Mouse (Mus musculus) left cerebral cortex, adult 8-10 months (tissue): ENCODE data around the gene Mad1l1. TPM values are rescaled to one million over a fixed set of nuclear protein-coding genes. Genes with fewer than 3 reads are reported as not detected.

Source experiments
- DNase-seq, 2 experiments: peaks; one replicate each; pipeline ENCODE4 v3.0.0; 2022; ENCODE audit warnings: low spot score in 2 of 2
- total RNA-seq, 4 experiments: library from RNA; stranded (reverse); gene quantifications; 2 replicates each; pipeline ENCODE4 v1.2.4; 2022

Mad1l1 gene
- total RNA-seq, 4 experiments from 2014 or later, result 14.1 to 22.2 (median 18.6) TPM

DNA sequence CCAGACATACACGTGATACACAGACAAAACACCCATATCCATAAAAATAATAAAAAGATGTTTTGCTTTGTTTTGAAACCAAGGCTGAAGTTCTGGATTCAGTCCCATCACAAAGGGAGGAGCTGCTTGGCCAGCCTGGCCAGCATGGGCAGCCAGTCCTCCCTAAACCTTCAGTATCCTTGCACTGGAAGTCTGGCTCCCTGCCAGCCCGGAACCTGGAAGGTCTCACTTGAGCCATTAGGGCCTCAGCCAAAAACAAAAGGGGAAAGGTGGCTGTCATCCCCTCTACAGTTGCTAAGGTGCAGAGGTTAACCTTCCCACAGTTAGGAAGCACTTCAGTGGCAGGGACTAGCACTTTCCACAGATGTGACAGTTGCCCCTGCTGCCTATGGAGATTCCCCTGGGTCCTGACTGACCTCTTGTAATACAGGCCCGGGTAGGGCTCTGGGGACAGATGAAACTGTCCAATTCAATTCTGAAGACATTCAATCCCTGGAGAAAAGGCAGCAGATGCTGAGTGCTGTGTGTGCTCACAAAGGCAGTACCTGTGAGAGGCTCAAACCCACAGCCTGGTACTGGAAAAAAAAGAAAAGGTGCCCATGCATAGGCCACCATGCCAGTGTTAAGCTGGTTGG is 100.2 kb downstream of the Mad1l1 start:
- DNase-seq, result no peak

DNA sequence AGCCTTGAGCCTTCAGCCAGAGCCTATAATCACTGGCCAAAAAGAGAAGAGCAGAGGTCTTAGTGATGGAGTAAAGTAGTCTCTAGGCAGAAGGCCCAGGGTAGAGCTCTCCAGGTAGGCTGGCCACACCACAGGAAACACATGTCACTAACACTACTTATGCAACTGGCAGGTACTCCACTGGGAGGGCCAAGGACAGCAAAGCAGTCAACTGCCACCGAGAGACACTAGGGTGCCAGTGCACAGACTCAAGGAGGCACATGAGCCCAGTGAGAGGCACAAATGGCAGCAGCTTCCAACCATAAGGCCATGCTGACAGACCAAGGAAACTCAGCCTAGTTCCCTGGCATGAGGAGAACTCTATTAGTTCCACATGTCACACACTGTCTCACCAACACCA is 102.1 kb downstream of the Mad1l1 start:
- DNase-seq, result no peak

DNA sequence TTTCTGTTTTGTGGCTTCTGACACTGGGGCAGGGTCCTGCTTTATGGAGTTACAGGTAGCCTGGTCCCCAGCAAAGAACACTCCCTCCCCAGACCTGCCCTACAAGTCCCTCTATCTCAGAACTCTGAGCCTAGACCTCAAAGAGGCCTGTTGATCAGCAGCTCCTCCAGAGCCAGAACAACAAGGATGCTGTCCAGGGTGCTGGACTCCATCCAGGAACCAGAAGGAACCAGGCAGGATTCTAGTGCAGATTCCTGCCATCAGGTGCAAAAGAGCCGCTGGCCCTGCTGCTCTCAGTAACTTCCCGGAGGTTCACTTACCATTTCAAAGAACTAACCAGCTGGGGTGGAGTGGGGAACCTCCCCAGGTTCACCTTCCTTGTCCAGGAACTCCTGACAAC is 103.5 kb downstream of the Mad1l1 start:
- no peak for DNase-seq

DNA sequence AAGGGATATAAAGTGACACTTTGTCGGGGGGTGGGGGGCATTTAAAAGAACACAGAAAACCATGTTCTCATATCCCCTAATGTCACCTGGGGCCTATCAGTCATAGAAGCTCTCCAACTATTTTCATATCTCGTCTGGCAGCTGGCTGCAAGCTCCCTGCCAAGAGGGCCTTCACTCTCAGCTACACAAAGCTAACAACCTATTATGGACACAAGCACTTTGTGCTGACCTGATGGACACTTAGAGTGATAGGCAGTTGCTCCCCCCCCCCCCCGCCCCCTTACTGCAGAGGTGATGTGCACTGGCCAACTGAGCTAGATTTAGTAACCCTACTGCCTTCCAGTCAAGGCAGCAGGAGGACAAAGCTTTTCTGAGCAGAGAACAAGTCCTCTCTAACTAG is 104.3 kb downstream of the Mad1l1 start:
- no peak for DNase-seq

DNA sequence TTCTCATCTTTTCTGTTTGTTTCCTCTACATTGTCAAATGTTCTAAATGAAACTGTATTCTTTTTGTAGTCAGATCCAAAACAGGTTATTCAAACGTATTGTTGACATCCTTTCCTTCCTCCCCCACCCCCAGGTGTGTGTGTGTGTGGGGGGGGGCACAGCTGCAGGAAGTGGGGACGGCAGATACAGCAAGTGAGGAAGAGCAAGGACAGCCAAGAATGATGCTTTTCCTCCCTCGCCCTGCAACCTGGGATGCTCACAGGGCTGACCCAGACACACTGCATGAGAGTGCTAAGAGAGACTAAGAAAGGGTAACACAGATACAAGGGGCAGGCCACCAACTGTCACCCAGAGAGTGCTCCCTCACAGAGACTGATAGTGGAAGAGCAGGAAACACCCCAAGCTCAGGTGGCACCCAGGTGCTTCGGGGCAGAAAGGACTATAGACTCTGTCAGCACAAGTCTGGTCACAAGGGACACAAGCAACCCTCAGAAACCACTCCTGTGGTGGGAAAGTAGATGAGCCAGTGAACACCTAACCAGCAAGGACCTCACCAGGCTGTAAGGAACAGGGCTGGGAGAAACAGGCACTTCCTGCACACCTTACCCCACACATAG is 105.8 kb downstream of the Mad1l1 start:
- no peak for DNase-seq

DNA sequence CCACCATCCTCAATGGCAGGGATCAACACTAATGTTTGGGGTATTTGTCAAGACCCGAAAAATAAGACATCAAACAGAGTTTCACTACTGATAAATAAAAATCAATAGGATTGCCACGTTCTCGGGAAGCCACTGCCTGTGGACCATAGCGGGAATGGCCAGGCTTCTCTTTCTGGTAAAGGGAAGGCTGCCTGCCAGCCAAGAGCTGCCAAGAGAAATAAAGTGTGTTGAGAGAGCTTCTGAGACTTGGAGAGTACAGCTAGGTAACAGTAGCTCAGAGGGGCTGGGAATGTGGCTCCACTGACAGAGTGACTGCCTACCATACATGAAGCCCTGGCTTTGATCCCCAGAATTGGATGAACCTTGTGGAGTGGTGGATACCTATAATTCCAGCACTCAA is 108.4 kb downstream of the Mad1l1 start:
- DNase-seq, result no peak

DNA sequence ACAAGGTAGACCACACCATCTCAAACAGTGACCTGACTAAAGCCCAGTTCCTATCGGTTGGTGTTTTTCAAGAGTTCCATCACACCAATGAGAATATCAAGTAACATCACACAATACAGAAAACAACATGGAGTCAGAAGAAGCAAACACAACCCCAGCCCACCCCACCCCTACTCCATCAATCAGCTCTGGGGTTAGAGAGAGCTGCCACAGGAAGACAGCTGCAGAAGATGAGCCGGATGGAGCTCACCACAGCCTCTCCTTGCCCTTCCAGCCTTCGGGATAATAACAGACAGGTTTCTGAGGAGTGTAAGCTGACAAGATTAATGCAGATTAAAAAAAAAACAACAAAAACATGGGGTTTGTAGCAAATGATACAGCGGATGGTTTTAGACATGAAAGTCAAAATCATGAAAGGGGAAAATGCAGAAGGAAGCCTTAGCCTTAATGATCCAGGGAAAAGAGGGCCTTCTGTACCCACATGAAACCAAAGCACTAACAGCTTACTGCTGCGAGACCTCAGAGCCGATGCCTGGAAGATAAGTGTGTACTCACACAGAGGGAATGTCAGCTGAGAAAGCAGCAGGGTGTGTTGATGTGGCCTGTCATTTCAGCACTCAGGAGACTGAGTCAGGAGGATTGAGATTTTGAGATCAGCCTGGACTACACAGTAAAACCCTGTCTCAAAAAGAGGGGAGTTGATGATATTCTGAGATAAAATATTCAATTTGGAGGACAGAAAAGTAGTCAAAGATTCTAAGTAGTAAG is 110.8 kb downstream of the Mad1l1 start:
- DNase-seq, result no peak

DNA sequence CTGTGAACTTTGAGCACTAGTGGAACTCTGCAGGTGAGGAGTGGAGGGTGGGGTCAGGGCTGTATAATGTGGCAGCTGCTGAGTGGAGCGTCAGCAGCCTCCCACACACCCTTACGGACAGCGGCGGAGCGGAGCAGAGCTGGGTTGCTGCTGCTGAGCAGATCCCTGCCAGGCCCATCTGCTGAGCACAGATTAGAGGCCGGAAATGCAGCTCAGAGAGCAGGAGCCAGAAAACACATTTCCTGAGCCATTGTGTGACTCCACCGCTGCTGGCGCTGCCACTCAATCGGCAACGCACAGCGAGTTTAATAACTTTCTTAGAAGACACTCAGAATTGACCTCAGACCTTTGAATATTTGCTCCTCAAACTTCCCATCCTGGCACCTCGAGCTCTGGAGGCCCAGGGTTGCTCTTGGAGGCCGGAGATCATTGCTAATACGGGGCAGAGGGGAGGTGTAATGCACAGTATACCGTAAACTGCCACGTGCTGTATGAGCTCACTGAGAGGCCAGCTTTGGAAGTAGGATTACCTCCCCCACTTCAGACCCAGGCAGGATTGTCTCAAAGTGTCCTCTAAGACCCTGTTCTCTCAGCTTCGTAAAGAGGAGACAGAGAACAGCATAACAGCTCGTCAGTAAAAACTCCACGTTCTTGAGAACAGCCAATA is 112.5 kb downstream of the Mad1l1 start:
- no peak for DNase-seq

DNA sequence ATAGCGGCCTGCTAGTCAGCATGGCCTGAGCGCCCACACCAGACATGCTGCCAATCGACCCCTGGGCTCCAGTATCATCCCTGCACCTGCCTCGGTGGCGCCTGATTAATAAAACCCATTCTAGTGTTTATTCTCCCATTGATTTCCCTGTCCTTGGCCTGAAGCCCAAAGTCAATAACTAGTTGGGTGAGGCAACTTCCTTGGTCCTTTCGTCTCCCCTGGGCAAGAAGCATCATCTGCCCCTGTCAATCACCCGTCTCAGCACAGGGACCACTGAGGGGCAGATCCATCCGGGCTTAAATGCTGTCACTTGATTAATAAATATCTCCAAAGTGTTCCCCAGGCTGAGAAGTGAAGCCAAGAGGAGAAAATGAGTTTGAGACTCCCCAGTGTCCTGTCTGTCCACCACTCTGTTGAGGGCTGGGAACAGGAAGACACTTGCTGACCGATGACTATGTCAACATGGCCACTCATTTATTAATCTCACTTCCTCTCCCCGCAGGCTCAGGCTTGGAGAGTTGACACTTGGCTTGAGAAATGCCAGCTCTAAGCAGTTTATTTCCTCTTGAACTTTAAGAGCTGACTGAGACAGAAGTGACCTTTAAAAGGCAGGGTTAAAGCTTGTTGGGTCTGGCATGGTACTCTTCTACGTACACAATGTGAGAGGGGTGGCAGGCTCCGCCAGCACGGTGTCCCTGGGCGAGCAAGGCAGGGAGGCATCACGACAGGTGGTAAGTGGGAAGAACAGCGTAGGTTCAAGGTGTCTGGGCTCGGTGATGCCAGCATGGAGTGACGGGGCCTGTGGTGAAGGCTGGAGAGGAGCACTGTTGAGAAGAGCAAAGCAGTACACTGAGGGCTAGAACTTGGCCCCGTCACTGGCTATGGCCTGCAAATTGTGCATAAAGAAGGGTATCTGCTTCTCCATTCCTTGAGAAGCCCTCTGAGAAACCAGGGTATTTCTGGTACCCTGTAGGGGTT is 114.3 kb downstream of the Mad1l1 start:
- no peak for DNase-seq

DNA sequence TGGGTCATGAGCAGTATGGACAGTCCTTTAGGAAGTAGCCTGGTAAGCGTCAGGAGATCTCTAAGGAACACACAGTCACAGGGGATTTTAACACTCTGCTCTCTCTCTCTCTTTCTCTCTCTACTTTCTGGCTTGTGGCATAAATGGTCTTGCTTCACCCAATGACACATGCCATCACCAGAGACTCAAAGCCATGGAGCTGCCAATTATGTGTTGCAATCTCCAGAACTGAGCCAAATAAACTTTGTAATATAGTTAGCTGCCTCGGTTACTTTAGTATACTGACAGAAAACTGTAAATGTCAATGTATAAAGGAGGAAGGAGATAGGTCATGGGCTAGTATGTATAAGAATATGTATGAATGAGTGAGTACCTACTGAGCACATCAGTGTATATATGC is 115.4 kb downstream of the Mad1l1 start:
- no peak for DNase-seq

DNA sequence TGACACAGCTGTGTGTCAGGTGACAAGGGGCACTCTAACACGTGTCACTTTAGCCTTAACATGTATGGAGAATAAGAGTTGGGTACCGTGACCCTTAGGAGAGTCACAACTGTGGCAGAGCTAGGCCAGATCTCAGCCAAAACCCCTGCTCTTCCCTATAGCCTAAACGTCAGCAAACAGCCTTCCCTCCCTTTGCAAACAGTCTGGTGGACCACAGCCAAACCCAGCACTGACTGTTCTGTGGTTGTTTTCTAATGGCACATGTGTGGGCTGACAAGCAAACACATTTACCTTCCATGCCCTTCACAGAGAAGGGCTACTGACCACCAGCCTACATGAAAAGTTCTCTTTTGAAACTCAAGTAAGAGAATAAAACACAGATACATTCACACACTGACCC is 116.9 kb downstream of the Mad1l1 start:
- DNase-seq, result no peak

DNA sequence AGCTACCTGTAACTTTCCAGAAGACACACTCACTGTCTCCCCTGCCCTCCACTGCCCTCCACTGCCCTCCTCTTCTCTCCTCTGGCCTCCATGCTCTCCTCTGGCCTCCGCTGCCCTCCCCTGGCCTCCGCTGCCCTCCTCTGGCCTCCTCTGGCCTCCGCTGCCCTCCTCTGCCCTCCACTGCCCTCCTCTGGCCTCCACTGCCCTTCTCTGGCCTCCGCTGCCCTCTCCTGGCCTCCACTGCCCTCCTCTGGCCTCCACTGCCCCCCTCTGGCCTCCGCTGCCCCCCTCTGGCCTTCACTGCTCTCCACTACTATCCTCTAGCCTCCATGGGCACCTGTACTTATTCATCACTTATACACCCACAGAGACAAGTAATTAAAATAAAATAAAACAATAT is 117.3 kb downstream of the Mad1l1 start:
- DNase-seq, result no peak

DNA sequence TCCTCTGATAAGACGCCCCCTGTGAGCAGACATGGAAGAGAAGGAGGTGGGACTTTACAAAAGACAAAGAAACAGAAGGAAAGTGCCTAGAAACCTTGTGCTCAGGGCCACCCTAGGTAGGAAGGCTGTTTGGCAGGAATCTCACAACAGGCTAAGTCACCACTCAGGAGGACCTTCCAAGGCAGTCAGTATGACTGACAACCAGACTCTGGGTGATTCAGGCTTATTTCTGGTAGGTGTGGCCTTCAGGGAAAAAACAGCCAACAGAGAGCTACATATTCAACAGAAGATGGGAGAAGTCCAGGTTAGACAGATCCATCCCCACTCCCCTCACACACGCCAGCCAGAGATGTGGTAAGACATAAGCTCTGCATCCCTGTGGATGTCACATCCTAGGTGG is 118.9 kb downstream of the Mad1l1 start:
- DNase-seq, result no peak

DNA sequence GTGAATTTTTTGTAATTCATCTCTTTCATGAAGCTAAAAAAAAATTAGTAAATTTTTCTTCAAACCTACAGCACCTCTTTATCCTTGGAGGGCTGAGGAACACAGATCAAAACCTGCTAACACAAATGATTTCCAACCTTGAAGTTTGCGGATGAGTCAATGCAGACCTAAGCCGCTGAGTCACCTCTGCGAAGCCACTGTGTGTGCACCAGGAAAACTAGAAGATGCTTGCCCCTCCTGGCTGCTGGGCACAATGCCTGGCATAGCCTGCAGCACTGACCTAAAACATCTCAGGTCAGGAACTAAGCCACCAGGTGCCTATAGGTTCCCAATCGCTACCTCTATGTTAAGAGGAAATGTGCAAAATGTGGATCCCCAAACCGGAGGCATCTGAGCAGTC is 119.8 kb downstream of the Mad1l1 start:
- DNase-seq, result no peak

DNA sequence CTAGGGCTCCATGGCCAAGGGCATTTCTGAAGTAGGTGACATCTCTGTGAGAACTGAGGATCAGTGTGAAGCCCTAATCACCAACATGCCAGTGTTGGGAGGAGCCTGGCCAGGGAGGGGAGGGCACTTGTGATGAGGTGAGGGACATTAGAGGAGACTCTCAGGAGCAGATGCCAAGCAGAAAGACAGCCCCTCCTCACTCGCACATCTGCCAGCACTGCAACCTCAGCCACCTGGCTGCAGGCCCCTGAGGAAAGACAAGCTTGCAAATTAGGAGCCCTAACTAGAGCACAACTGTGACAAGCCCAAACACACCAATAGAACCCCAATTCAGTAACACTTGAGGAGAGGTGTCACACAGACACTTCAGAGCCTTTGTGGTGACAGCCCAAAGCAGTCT is 120.2 kb downstream of the Mad1l1 start:
- no peak for DNase-seq

DNA sequence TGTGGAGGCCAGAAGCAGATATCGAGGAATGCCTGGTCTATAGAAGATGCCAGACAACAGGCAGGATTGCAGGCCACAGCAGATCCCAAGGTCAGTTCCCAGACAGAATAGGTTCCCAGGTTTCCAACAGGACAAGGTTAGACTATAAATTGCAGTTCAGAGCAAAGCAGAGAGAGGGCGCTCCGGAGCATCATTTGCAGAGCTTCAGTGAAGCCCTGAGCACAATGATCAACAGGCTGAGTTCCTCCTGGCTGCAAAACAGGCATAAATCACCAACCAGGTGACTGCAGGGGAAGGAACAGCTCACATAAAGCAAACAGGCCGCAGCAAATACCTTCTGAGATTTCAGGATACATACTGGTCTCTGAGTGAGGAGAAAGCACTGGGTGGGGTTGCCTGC is 123.6 kb downstream of the Mad1l1 start:
- peak; percentile 46 to 67 for DNase-seq

DNA sequence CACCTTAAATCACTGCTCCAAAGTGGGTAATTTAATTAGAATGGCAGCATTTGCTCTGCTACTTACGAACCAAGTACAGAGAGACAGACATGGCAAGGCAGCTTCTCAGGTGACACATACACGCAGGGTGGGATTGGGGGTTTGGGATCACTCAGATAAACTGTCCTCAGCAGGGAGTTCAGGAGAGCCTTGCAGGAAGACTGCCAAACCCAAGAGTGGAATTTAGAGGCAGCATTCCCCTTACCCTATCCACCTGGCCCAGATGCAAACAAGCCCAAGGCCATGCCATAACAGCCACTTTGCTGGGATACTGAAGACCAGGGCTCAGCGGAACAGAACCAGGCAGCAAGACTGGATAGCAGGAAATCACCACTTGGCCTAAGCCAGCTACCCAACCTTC is 124.9 kb downstream of the Mad1l1 start:
- no peak for DNase-seq

DNA sequence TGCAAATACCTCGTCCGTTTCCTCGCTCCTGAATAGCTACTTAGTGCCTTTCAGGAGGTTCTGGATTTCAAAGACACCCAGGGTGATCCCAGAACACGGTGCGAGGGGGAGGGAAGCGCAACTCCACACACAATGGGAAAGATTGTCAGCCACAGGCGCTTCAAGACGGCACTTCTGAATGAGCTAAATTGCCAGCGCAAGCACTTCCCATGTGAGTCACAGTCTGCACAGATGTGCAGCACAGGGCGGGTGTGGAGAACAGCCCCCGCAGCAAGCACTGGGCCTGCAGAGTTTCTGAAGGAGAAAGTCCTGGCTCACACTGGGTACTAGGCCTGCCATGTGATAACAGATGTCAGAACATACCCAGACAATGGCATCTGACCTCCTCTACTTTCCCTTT is 127.2 kb downstream of the Mad1l1 start:
- peak; percentile 49 to 81 for DNase-seq

DNA sequence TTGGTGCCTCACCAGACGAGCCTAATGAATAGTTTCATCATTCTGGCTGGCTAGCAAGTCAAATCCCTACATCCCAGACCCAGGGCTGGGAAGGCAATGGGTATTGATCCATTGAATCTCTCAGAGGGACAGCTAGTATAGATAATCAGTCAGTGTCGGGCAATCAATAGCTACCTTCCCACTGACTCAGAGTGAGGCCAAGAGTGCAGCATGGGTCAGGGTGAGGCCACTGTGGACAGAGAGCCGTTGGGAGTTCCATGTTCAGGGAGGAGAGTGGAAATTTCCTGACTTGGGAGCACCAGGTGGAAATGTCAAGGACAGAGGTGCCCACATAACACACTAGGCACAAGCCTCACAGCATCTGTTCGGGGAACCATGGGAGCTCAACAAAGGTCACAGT is 129.8 kb downstream of the Mad1l1 start:
- DNase-seq, result no peak

DNA sequence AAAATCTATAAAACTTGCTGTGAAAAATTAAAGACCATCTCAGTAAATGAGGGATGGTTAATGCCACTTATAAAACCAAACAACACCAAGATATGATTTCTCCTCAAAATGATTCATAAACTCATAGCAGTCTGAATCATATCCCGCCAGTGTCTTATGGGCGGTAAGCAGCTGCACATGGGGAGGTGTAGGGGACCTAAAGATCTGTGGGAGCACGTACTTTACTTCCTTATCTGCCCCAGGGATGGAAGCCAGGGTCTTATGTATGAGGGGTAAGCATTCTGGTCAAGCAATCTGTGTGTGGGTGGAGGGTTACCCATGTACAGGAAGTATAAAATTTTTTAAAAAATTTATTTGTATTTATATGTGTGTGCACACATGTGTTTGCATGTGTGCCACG is 135.0 kb downstream of the Mad1l1 start:
- DNase-seq, result no peak

DNA sequence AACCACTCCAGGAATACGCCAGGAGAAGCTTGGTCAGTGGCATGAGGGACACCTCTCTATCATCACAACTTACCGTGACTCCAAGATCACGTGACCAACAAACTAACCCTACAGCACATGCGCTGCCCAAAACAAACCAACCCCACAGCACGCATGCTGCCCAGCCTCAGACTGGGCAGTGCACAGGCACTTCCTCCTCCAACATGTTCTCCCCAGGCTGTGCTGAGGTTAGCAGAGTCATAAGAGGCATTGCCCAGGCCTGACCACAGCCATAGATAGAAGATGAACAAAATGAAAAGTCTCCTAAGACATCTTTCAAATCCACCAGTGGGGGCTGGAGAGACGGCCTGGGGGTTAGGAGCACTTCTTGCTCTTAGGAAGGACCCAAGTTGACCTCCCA is 135.6 kb downstream of the Mad1l1 start:
- DNase-seq, result no peak
